20 mouse cellular contexts compared by ENCODE assay signal in genomic region chr10:86290109-86290771, GRCm38 (mm10). TPM values are rescaled to one million over a fixed set of nuclear protein-coding genes. Genes with fewer than 3 reads are reported as not detected.
DNase-seq lines count a peak whose midpoint lies in the region; ATAC-seq and TF ChIP-seq lines count a peak whose summit lies in the region.
"Had no signal": no experiment of that assay in that cellular context is flagged by ENCODE, and none has a peak within 500 bp of the region (broad histone marks: within the 10 kb centered on the region; RNA-seq: fewer than 3 reads in every experiment).

No protein-coding gene starts in this region.

- intact Hi-C loops in heart, adult 2 months (cut with DNase I) = no loop called here

- H3K9ac ChIP-seq in embryonic facial prominence, embryonic 13.5 days = no peak overlapping the region
- H3K9ac ChIP-seq in limb, embryonic 13.5 days = no peak overlapping the region
- H3K9ac ChIP-seq in heart, adult 2 months (ENCODE audit: low read depth, low read length) = no peak overlapping the region
- H3K9ac ChIP-seq: embryonic facial prominence, embryonic 15.5 days; neural tube, embryonic 12.5 days; stomach, embryonic 15.5 days had no signal

- H3K27me3 ChIP-seq in embryonic facial prominence, embryonic 13.5 days = no peaks in the 10 kb centered on the region
- H3K27me3 ChIP-seq in embryonic facial prominence, embryonic 10.5 days (replicated peaks; ENCODE audit: low read depth, poor library complexity, severe bottlenecking) = no peaks in the 10 kb centered on the region
- H3K27me3 ChIP-seq in limb, embryonic 13.5 days = no peaks in the 10 kb centered on the region
- no peaks in the 10 kb centered on the region for H3K27me3 ChIP-seq in heart, adult 2 months (ENCODE audit: control insufficient read depth, insufficient read depth, low read length)
- H3K27me3 ChIP-seq: embryonic facial prominence, embryonic 15.5 days; stomach, embryonic 15.5 days had no signal

- no peak overlapping the region for H3K4me2 ChIP-seq in embryonic facial prominence, embryonic 13.5 days
- H3K4me2 ChIP-seq in limb, embryonic 13.5 days (replicated peaks) = no peak overlapping the region
- H3K4me2 ChIP-seq: embryonic facial prominence, embryonic 15.5 days; heart, embryonic 11.5 days; neural tube, embryonic 12.5 days; stomach, embryonic 15.5 days had no signal

- H3K9me3 ChIP-seq in embryonic facial prominence, embryonic 13.5 days = no peaks in the 10 kb centered on the region
- H3K9me3 ChIP-seq in embryonic facial prominence, embryonic 10.5 days = no peaks in the 10 kb centered on the region
- peaks cover 4% of the 10 kb centered on the region; the same call in 1 of the 2 replicates for H3K9me3 ChIP-seq in limb, embryonic 13.5 days
- H3K9me3 ChIP-seq: embryonic facial prominence, embryonic 15.5 days; neural tube, embryonic 12.5 days; stomach, embryonic 15.5 days had no signal

- WGBS in embryonic facial prominence, embryonic 13.5 days = 54% methylated on average over 8 of the region's 8 CpGs
- 84% methylated on average over 8 of the region's 8 CpGs for WGBS in embryonic facial prominence, embryonic 10.5 days
- WGBS in limb, embryonic 13.5 days = 46% methylated on average over 8 of the region's 8 CpGs
- 66% methylated on average over 8 of the region's 8 CpGs for WGBS in heart, adult 2 months

- ATAC-seq in embryonic facial prominence, embryonic 13.5 days (ENCODE audit: insufficient number of reproducible peaks, insufficient read depth, low FRiP score, low TSS enrichment, low read depth) = no peak
- ATAC-seq in limb, embryonic 13.5 days (ENCODE audit: low FRiP score, low read depth) = peak; percentile 35; the same call in 1 of the 2 replicates
- ATAC-seq: forebrain, embryonic 14.5 days; midbrain, embryonic 16.5 days had no signal

- H3K79me2 ChIP-seq in heart, adult 2 months (replicated peaks; ENCODE audit: control insufficient read depth, insufficient read depth, low read length) = no peaks in the 10 kb centered on the region

- TF ChIP-seq EP300 in heart, adult 2 months (IDR thresholded peaks at IDR 0.05; ENCODE audit: insufficient read depth, low read depth, low read length) = no peak

- no peaks in the 10 kb centered on the region for H3K36me3 ChIP-seq in embryonic facial prominence, embryonic 13.5 days
- H3K36me3 ChIP-seq in embryonic facial prominence, embryonic 10.5 days (replicated peaks) = no peaks in the 10 kb centered on the region
- no peaks in the 10 kb centered on the region for H3K36me3 ChIP-seq in limb, embryonic 13.5 days
- no peaks in the 10 kb centered on the region for H3K36me3 ChIP-seq in heart, adult 2 months (ENCODE audit: control insufficient read depth, insufficient read depth, low read length)
- H3K36me3 ChIP-seq: embryonic facial prominence, embryonic 15.5 days; neural tube, embryonic 12.5 days; stomach, embryonic 15.5 days had no signal

- peaks cover 25% of the 10 kb centered on the region for H3K4me1 ChIP-seq in embryonic facial prominence, embryonic 13.5 days
- peaks cover 12% of the 10 kb centered on the region for H3K4me1 ChIP-seq in embryonic facial prominence, embryonic 10.5 days
- H3K4me1 ChIP-seq in limb, embryonic 13.5 days = peaks cover 29% of the 10 kb centered on the region
- no peaks in the 10 kb centered on the region for H3K4me1 ChIP-seq in heart, adult 2 months (ENCODE audit: control insufficient read depth, insufficient read depth, low read length)
- H3K4me1 ChIP-seq: stomach, embryonic 15.5 days had no signal

- no peak for TF ChIP-seq CTCF in heart, adult 2 months (IDR thresholded peaks at IDR 0.05)

- no peak for DNase-seq in embryonic facial prominence, embryonic 10.5 days (ENCODE audit: low spot score)
- DNase-seq in kidney, adult 8-10 months = peak; percentile 88 to 93
- peak; percentile 75 for DNase-seq in lung, postnatal 14 days
- no peak for DNase-seq in urinary bladder, postnatal 14 days (ENCODE audit: low spot score)
- DNase-seq in urinary bladder, postnatal 10 days (ENCODE audit: low spot score) = no peak
- DNase-seq in heart, adult 2 months = no peak
- DNase-seq: adrenal gland, postnatal 25 days; cerebellum, postnatal 36 days; heart, postnatal 4 days; layer of hippocampus, adult 9-11 months; left cerebral cortex, postnatal 4 days; thymus, postnatal 36 days had no signal

- H3K27ac ChIP-seq in embryonic facial prominence, embryonic 13.5 days = peak overlapping the region; percentile 48; the same call in 1 of the 2 replicates
- H3K27ac ChIP-seq in embryonic facial prominence, embryonic 10.5 days (replicated peaks) = no peak overlapping the region
- peak overlapping the region; percentile 65; the same call in 1 of the 2 replicates for H3K27ac ChIP-seq in limb, embryonic 13.5 days
- no peak overlapping the region for H3K27ac ChIP-seq in heart, adult 2 months
- H3K27ac ChIP-seq: embryonic facial prominence, embryonic 15.5 days; neural tube, embryonic 12.5 days; stomach, embryonic 15.5 days had no signal

- TF ChIP-seq POLR2A in heart, adult 2 months (IDR thresholded peaks at IDR 0.05; ENCODE audit: insufficient read depth, low read depth, low read length) = no peak

- no peak overlapping the region for H3K4me3 ChIP-seq in embryonic facial prominence, embryonic 13.5 days
- no peak overlapping the region for H3K4me3 ChIP-seq in embryonic facial prominence, embryonic 10.5 days
- H3K4me3 ChIP-seq in limb, embryonic 13.5 days = no peak overlapping the region
- no peak overlapping the region for H3K4me3 ChIP-seq in heart, adult 2 months
- H3K4me3 ChIP-seq: embryonic facial prominence, embryonic 15.5 days; neural tube, embryonic 12.5 days; stomach, embryonic 15.5 days had no signal

RNA-seq across cellular contexts. Expression of gene Timp3, which starts 9.9 kb away (rescaled TPM):
- 62.7 and 74.0 TPM in 2 replicates for polyA plus RNA-seq in embryonic facial prominence, embryonic 13.5 days (2015; fragmentation: Nextera tagmentation; extraction: Ambion mirVana)
- polyA plus RNA-seq in embryonic facial prominence, embryonic 10.5 days (2016; fragmentation: Nextera tagmentation; extraction: Ambion mirVana) = 29.4 and 36.3 TPM in 2 replicates
- polyA plus RNA-seq in limb, embryonic 13.5 days (2015; fragmentation: Nextera tagmentation; extraction: Ambion mirVana) = 81.8 and 89.5 TPM in 2 replicates
- total RNA-seq in heart, adult 2 months (2021) = 100 to 1,000 TPM; 154 to 174 TPM
- 80.2 and 114 TPM in 2 replicates for polyA plus RNA-seq in heart, adult 2 months (2012; rRNA removed)

Comparison
In these comparisons a context has a peak if more than half of its experiments do, and no peak if none do; other contexts are left out.
1. H3K27ac ChIP-seq: peak in embryonic facial prominence, embryonic 13.5 days (single experiment) and limb, embryonic 13.5 days (single experiment); none in embryonic facial prominence, embryonic 10.5 days (single experiment) and heart, adult 2 months (single experiment).
2. DNase-seq: peak in kidney, adult 8-10 months (2 of 2) and lung, postnatal 14 days (single experiment); none in embryonic facial prominence, embryonic 10.5 days (single experiment), urinary bladder, postnatal 14 days (single experiment), urinary bladder, postnatal 10 days (single experiment) and heart, adult 2 months (0 of 2).